Mouse (Mus musculus) testis, adult 2 months (tissue): Measurements from ENCODE around the gene Psmd4.

Source experiments
- CTCF ChIP-seq: fragments of 200-500 bp; IDR thresholded peaks from 2 replicates; pipeline ENCODE4 v1.5.1; 2012; ENCODE audit warnings: low read depth, mild to moderate bottlenecking, inconsistent platforms, low read length, moderate library complexity; ENCODE audit not compliant: control insufficient read depth, insufficient read depth, insufficient replicate concordance
- POLR2A ChIP-seq: fragments of 200-500 bp; IDR thresholded peaks from 2 replicates; pipeline ENCODE4 v1.6.1; 2012; ENCODE audit warnings: low read depth, mild to moderate bottlenecking, inconsistent platforms, low read length, moderate library complexity; ENCODE audit not compliant: control insufficient read depth

DNA sequence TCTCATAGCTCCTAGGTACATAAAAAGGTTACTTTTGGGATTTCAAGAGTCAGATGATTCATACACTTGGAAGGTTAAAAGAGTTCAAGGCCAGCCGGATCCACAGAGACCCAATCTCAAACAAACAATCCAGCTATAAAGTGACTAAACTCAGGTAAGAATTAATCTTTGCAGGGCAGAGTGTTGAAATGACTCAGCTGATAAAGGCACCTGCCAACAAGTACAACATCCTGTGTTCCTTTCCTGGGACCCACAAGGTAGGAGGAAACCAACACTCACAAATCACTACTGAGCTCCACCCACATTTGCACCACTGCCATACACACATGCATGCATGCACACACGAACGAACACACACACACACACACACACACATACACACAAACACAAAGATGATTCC is 13.8 kb downstream of the Psmd4 start:
- TF ChIP-seq POLR2A (no peak), CTCF (no peak)
